Mouse (Mus musculus) CH12.LX (cell line): ENCODE measurements around the gene Tbc1d22a. TPM values are rescaled to one million over a fixed set of nuclear protein-coding genes. Genes with fewer than 3 reads are reported as not detected.

Experiments
- DNase-seq: peaks from one replicate; pipeline ENCODE4 v3.0.0-alpha.2; 2013; ENCODE audit errors: extremely low read depth
- H3K27ac ChIP-seq: 2 replicates; pipeline ENCODE4 v1.5.1; 2012; ENCODE audit warnings: low read depth, mild to moderate bottlenecking, control low read depth, moderate library complexity; ENCODE audit not compliant: insufficient read depth
- H3K27me3 ChIP-seq: replicated peaks from 2 replicates; pipeline ENCODE3; 2012; ENCODE audit warnings: inconsistent platforms
- H3K36me3 ChIP-seq, 2 experiments: replicated peaks in 1 of 2; 2 replicates each; pipeline versions ENCODE3 to v1.6.1; 2012; ENCODE audit warnings: inconsistent platforms in 1 of 2, low read length in 1 of 2, mild to moderate bottlenecking in 1 of 2, mixed read lengths in 1 of 2, moderate library complexity in 1 of 2; ENCODE audit not compliant: control insufficient read depth in 1 of 2, insufficient read depth in 1 of 2
- H3K4me1 ChIP-seq, 2 experiments: 2 replicates each; pipeline ENCODE4 v1.6.1; 2012; ENCODE audit warnings: inconsistent platforms in 1 of 2, moderate library complexity in 1 of 2; ENCODE audit not compliant: insufficient read depth in 2 of 2, control insufficient read depth in 1 of 2
- H3K4me2 ChIP-seq: 2 replicates; pipeline ENCODE4 v1.6.1; 2012; ENCODE audit warnings: low read depth, mild to moderate bottlenecking, control low read depth; ENCODE audit not compliant: poor library complexity, insufficient read depth, severe bottlenecking
- H3K4me3 ChIP-seq, 3 experiments: fragments of 150-350 bp in 1 of 3; sonication (generic) in 1 of 3; replicated peaks in 1 of 3; 2 replicates each; pipeline versions ENCODE3 to v1.5.1; 2011 to 2012; ENCODE audit warnings: low read depth in 2 of 3, low read length in 2 of 3, mild to moderate bottlenecking in 2 of 3, moderate library complexity in 2 of 3, control low read depth in 1 of 3, improper control_type of control experiment in 1 of 3, inconsistent platforms in 1 of 3, mixed read lengths in 1 of 3; ENCODE audit not compliant: poor library complexity in 1 of 3
- H3K79me2 ChIP-seq: replicated peaks from 2 replicates; pipeline ENCODE4 v1.6.1; 2012; ENCODE audit warnings: mild to moderate bottlenecking, moderate library complexity; ENCODE audit not compliant: control insufficient read depth, poor library complexity, insufficient read depth, severe bottlenecking; ENCODE audit errors: extremely low read depth
- H3K9ac ChIP-seq: 2 replicates; pipeline ENCODE4 v1.6.1; 2012; ENCODE audit warnings: low read depth, mild to moderate bottlenecking, control low read depth, moderate library complexity; ENCODE audit not compliant: insufficient read depth
- H3K9me3 ChIP-seq: replicated peaks from 2 replicates; pipeline ENCODE3; 2012; ENCODE audit warnings: low read length, inconsistent platforms, mixed read lengths
- CTCF ChIP-seq, 2 experiments: IDR thresholded peaks in 1 of 2; conservative IDR thresholded peaks in 1 of 2; 2 replicates each; pipeline ENCODE4 v1.5.1; 2011 to 2012; ENCODE audit warnings: low read depth in 2 of 2, low read length in 2 of 2, improper control_type of control experiment in 1 of 2, inconsistent platforms in 1 of 2, mild to moderate bottlenecking in 1 of 2, moderate library complexity in 1 of 2
- E2F4 ChIP-seq: IDR thresholded peaks from 2 replicates; pipeline ENCODE4 v1.6.1; 2011; ENCODE audit warnings: low read depth, low read length, improper control_type of control experiment; ENCODE audit not compliant: insufficient replicate concordance
- ETS1 ChIP-seq: conservative IDR thresholded peaks from 2 replicates; pipeline ENCODE4 v1.6.1; 2012; ENCODE audit warnings: low read depth, mild to moderate bottlenecking, inconsistent platforms, low read length, improper control_type of control experiment, moderate library complexity
- GABPA ChIP-seq: IDR thresholded peaks from 2 replicates; pipeline ENCODE4 v1.6.1; 2012; ENCODE audit warnings: low read depth, low read length, improper control_type of control experiment, inconsistent platforms; ENCODE audit not compliant: insufficient replicate concordance
- HCFC1 ChIP-seq: IDR thresholded peaks from 2 replicates; pipeline ENCODE4 v1.6.1; 2012; ENCODE audit warnings: low read depth, mild to moderate bottlenecking, inconsistent platforms, low read length, improper control_type of control experiment
- JUND ChIP-seq: conservative IDR thresholded peaks from 2 replicates; pipeline ENCODE4 v1.6.1; 2011; ENCODE audit warnings: low read depth, low read length, improper control_type of control experiment
- MEF2A ChIP-seq: IDR thresholded peaks from 2 replicates; pipeline ENCODE4 v1.6.1; 2014; ENCODE audit warnings: low read depth, mild to moderate bottlenecking, inconsistent platforms, low read length, improper control_type of control experiment, borderline replicate concordance
- MYC ChIP-seq: IDR thresholded peaks from 2 replicates; pipeline ENCODE4 v1.6.1; 2011; ENCODE audit warnings: low read depth, mild to moderate bottlenecking, improper control_type of control experiment, low read length
- PAX5 ChIP-seq: IDR thresholded peaks from 2 replicates; pipeline ENCODE4 v1.6.1; 2012; ENCODE audit warnings: low read length, inconsistent platforms, mixed read lengths
- POLR2A ChIP-seq: IDR thresholded peaks from 2 replicates; pipeline ENCODE4 v1.6.1; 2011; ENCODE audit warnings: low read depth, mild to moderate bottlenecking, improper control_type of control experiment, low read length
- POLR2AphosphoS2 ChIP-seq: IDR thresholded peaks from 2 replicates; pipeline ENCODE4 v1.6.1; 2011; ENCODE audit warnings: low read depth, low read length, improper control_type of control experiment
- RAD21 ChIP-seq: IDR thresholded peaks from 2 replicates; pipeline ENCODE4 v1.6.1; 2011; ENCODE audit warnings: low read depth, mild to moderate bottlenecking, low read length, improper control_type of control experiment, moderate library complexity
- RCOR1 ChIP-seq: conservative IDR thresholded peaks from 2 replicates; pipeline ENCODE4 v1.6.1; 2012; ENCODE audit warnings: low read depth, mild to moderate bottlenecking, inconsistent platforms, low read length, improper control_type of control experiment
- TBP ChIP-seq: conservative IDR thresholded peaks from 2 replicates; pipeline ENCODE4 v1.6.1; 2011; ENCODE audit warnings: low read depth, low read length, improper control_type of control experiment
- TCF12 ChIP-seq: IDR thresholded peaks from 2 replicates; pipeline ENCODE4 v1.6.1; 2014; ENCODE audit warnings: low read depth, mild to moderate bottlenecking, inconsistent platforms, low read length, improper control_type of control experiment
- UBTF ChIP-seq: IDR thresholded peaks from 2 replicates; pipeline ENCODE4 v1.6.1; 2012; ENCODE audit warnings: low read depth, mild to moderate bottlenecking, inconsistent platforms, low read length, improper control_type of control experiment, moderate library complexity
- USF1 ChIP-seq: IDR thresholded peaks from 2 replicates; pipeline ENCODE4 v1.6.1; 2014; ENCODE audit warnings: low read depth, mild to moderate bottlenecking, inconsistent platforms, low read length, improper control_type of control experiment
- ZC3H11A ChIP-seq: IDR thresholded peaks from 2 replicates; pipeline ENCODE4 v1.6.1; 2012; ENCODE audit warnings: low read depth, mild to moderate bottlenecking, inconsistent platforms, low read length, improper control_type of control experiment
- ZKSCAN1 ChIP-seq: IDR thresholded peaks from 2 replicates; pipeline ENCODE4 v1.6.1; 2012; ENCODE audit warnings: low read depth, inconsistent platforms, low read length, improper control_type of control experiment, borderline replicate concordance
- ZNF384 ChIP-seq: IDR thresholded peaks from 2 replicates; pipeline ENCODE4 v1.6.1; 2012; ENCODE audit warnings: low read depth, low read length, improper control_type of control experiment, inconsistent platforms
- dilution Hi-C: fragments of 300-500 bp; cut with MboI; formaldehyde crosslinking; loops from 2 replicates; pipeline ENCODE4 v1.14.3; 2020; ENCODE audit warnings: low sequenced_read_pairs; ENCODE audit not compliant: extremely low pct_unique_long_range_greater_than_20kb, extremely low pct_ligation_motif_present
- in situ Hi-C: fragments of 300-500 bp; cut with MboI; formaldehyde crosslinking; loops from 3 replicates; pipeline ENCODE4 v1.14.3; 2019; ENCODE audit warnings: low sequenced_read_pairs, low pct_ligation_motif_present, low pct_unique_long_range_greater_than_20kb, mixed read lengths
- polyA plus RNA-seq: library from polyadenylated mRNA; unstranded; fragments of >175 nt; gene quantifications from 2 replicates; pipeline ENCODE4 v1.2.1, GENCODE M21; 2012; ENCODE audit warnings: low read depth; ENCODE audit not compliant: insufficient read length
- total RNA-seq, 2 experiments: library from RNA; depleted of rRNA; stranded (reverse); fragments of 300-350 nt in 1 of 2; fragments of >200 nt in 1 of 2; gene quantifications; 2 replicates each; pipeline ENCODE4 v1.2.3; 2012 to 2014

Tbc1d22a gene
- total and polyA plus RNA-seq, 3 experiments: 17.6 to 20.2 (median 19.4) TPM

DNA sequence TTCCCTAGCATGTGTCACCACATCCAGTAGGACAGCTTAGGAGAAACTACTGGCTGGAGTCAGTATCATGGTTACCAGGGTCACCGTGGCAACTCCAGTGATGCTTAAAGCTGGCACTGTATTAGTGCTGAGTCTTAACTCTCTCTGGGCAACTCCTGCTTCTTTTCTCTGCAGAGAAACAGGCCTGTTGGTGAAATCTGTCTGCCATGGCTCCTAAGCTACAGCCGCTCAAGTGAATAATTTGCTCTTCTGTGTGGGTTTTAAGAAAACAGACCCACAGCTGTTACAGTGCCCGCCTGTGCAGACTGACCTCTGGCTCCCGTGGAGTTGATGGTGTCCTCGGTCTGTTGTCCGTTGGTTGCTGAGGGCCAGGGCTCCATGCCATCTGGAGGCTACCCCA, 205.4 kb downstream of the Tbc1d22a start:
- dilution Hi-C loops (no loop called here), in situ Hi-C loops (loop anchor here (10.0 kb wide), 1 partner anchor 145 kb away; no protein-coding TSS in a partner anchor)
- DNase-seq: no peak
- no peak overlapping the region for H3K9ac ChIP-seq
- no peak overlapping the region for H3K4me2 ChIP-seq
- peaks cover 0 to 22% of the 10 kb centered on the region in 2 experiments for H3K36me3 ChIP-seq
- H3K9me3 ChIP-seq: no peaks in the 10 kb centered on the region
- no peak overlapping the region for H3K27ac ChIP-seq
- no peaks in the 10 kb centered on the region for H3K27me3 ChIP-seq
- H3K4me1 ChIP-seq: peaks cover 0 to 45% of the 10 kb centered on the region in 2 experiments; a peak in 3 of 4 replicates
- H3K4me3 ChIP-seq: no peak overlapping the region
- TF ChIP-seq ZKSCAN1 (no peak), POLR2AphosphoS2 (no peak), USF1 (no peak), MEF2A (no peak), RAD21 (no peak), ETS1 (no peak), TBP (no peak), PAX5 (no peak), UBTF (no peak)
- no peaks in the 10 kb centered on the region for H3K79me2 ChIP-seq

- DNase-seq: no peak
- Histone ChIP-seq H3K4me3 (no peak overlapping the region), H3K79me2 (no peaks in the 10 kb centered on the region), H3K9ac (no peak overlapping the region), H3K27ac (no peak overlapping the region), H3K4me1 (peaks cover 0 to 43% of the 10 kb centered on the region in 2 experiments; a peak in 3 of 4 replicates)
- in situ Hi-C loops: no loop called here
- no peak for TF ChIP-seq POLR2A
- TF ChIP-seq JUND: no peak
- no peak for TF ChIP-seq ZC3H11A
- no peak for TF ChIP-seq TCF12
- TF ChIP-seq, all 38 proteins: peak for 0
- Histone ChIP-seq H3K27me3 (no peaks in the 10 kb centered on the region), H3K4me2 (no peak overlapping the region), H3K36me3 (peaks cover 0 to 15% of the 10 kb centered on the region in 2 experiments), H3K9me3 (no peaks in the 10 kb centered on the region)
- dilution Hi-C loops: no loop called here
These were observed 208.6 kb downstream of the Tbc1d22a start for GRCm38 (mm10) chr15:86422858-86423257.

- Histone ChIP-seq H3K4me1 (peaks cover 0 to 49% of the 10 kb centered on the region in 2 experiments; a peak in 3 of 4 replicates), H3K9ac (no peak overlapping the region), H3K4me2 (no peak overlapping the region), H3K27ac (no peak overlapping the region), H3K9me3 (no peaks in the 10 kb centered on the region), H3K36me3 (peaks cover 0 to 12% of the 10 kb centered on the region in 2 experiments), H3K27me3 (no peaks in the 10 kb centered on the region), H3K4me3 (no peak overlapping the region), H3K79me2 (no peaks in the 10 kb centered on the region)
- dilution Hi-C loops (no loop called here), in situ Hi-C loops (no loop called here)
- no peak for TF ChIP-seq UBTF
- TF ChIP-seq RCOR1: no peak
- TF ChIP-seq E2F4: no peak
- TF ChIP-seq GABPA: no peak
- TF ChIP-seq MYC: no peak
- TF ChIP-seq HCFC1: no peak
- TF ChIP-seq POLR2A: no peak
- no peak for TF ChIP-seq CTCF (conservative IDR thresholded peaks at IDR 0.05 in 1 of 2, IDR thresholded peaks at IDR 0.05 in 1 of 2; ENCODE audit: low read depth in 2 of 2, low read length in 2 of 2)
- no peak for TF ChIP-seq ZNF384
- DNase-seq: no peak
These were observed 209.6 kb downstream of the Tbc1d22a start for GRCm38 (mm10) chr15:86423884-86424283.
